Mouse (Mus musculus) embryo, embryonic 10.5 days (tissue): ENCODE results near the gene Arhgef28.
A peak's percentile ranks its signal among the peaks of the same experiment; 100 is the strongest.

Source experiments
- DNase-seq: peaks from one replicate; pipeline ENCODE4 v3.0.0-alpha.2; 2015; ENCODE audit warnings: low spot score

The Arhgef28 gene

DNA sequence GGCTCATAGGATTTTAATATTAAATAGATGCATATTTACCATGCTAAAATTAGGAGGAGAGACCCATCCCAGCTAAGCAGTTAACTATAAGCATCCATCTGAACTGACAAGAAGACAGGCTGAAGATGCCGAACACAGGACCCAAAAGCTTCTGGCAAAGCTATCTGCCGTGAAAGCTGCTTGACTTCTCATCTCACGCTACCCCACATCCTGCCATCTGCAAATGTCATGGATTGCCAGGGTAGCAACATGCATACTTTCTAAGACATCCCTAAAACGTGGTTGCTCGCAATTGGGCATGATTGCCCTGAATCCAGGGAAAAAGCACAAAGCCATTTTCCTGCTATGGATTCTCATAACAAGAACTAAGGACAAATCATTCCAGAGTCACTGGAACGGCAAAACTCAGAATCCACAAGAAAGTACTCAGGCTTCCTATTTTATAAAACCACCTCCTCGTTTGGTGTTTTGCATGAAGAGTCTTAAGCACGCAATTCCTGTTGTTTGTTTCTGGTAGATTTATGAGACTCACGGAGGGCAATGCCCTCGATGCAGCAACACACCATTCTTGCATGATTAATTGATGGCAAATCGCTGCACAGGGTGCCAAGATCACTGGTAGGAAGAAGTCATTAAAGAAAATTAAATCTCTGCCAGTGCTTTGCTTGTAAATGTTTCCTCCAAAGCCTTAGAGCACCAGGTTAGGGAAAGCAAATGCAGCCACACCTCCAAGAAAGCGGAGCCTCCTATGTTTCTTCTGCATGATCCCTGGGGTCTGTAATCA lies 287.9 kb downstream of the Arhgef28 start:
- no peak for DNase-seq

DNA sequence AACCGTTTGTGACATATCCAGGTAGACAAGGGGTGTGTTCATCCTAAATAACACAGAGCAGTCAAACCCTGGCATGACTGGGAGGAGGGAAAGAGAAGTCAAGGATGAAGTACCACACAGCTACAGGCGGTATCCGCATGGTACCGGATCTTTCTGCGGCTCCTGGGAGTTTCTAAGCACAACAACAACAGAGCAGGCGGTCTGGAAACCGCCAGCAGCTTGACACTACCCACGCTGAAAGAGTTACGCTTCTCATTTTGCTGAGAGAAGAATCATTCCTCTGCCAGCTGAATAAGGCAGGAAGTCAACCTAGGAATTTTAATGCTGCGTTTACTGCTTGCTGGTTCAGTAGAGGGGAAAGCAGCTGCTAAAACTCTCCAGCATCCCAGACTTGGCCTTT lies 295.2 kb downstream of the Arhgef28 start:
- DNase-seq = peak; percentile 69

DNA sequence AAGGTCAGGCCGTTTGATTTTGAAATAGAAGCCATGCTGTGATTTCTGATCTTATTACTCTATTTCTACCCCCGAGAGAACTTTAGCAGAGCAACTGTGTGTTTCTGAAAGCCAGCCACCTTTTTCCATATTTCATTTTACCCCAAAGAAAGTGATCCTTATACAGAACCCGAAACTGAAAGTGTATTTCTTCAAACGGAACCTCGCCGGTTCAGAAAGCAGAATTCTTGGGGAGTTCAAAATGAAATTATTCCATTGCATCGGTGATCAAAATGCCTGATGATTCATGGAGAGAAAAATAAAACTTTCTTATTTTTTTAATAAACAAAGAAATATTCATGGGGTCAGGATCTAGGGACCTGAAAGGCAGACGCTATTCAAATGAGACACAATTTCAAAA lies 303.4 kb downstream of the Arhgef28 start:
- no peak for DNase-seq

DNA sequence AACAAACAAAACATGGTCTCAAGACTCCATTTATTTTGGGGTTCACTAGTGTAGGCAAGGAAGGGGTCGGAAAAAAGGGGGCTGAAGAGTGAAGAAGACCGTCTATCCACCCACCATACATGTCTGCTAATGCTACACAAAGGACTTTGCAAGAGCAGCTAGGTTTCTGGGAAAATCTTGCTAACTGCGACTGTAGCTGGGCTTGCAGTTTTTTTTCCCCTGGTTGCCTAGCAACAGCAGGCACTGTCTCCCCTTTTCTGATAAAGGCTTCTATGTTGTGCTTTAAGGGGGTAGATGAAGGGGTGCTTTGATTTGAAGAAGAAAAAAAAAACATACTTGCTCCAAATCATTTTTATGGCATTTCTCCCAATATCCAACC lies 305.9 kb downstream of the Arhgef28 start:
- DNase-seq = peak; percentile 51

DNA sequence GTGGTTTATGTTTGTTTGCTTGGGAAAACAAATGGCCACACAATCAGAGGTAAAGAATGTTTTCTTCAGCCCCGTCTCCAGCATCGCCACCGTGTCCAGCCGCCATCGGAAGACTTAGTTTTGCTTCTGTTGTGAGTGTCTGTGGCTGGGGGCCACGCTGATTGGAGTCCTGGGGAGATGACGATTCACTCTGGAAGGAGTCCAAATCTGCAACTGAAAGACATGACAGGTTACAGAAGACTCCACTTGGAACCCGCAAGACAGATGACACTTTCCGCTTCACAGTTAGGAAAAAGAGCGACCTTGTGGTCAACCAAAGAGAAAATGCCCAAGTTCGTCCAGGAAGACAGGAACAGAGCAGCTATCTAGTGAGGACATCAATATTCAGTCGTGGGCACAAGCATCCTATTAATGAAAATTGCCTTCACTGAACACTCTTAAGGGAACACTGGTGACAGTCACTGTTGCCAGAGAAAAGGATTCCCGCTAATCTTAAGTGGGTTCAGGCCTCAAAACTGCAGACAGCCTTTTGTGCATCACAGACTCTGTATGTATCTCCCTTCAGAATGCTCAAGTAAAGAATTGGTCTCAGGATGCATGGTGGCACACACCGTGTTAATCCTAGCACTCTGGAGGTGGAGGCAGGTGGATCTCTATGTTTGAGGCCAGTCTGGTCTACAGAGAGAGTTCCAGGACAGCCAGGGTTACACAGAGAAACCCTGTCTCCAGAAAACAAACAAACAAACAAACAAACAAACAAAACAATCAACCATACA lies 306.4 kb downstream of the Arhgef28 start:
- no peak for DNase-seq

DNA sequence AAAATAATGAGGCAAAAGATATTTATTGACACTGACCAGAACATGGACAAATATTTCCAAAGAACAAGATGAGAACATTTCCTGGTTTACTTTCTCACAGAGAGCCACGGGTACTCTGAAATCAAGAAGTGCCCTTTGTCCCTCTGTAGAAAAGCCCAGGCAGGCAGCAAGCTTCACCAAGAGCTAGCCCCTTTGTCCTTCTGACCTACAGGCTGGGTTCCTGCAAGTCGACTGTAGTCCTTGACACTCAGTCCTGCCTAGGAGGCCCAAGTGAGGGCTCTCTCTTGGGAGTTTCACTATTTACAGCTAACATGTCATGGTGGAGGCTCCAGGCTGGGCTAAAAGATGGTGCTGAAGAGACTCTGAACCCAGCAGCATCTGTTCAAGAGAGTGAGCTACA lies 307.6 kb downstream of the Arhgef28 start:
- no peak for DNase-seq

DNA sequence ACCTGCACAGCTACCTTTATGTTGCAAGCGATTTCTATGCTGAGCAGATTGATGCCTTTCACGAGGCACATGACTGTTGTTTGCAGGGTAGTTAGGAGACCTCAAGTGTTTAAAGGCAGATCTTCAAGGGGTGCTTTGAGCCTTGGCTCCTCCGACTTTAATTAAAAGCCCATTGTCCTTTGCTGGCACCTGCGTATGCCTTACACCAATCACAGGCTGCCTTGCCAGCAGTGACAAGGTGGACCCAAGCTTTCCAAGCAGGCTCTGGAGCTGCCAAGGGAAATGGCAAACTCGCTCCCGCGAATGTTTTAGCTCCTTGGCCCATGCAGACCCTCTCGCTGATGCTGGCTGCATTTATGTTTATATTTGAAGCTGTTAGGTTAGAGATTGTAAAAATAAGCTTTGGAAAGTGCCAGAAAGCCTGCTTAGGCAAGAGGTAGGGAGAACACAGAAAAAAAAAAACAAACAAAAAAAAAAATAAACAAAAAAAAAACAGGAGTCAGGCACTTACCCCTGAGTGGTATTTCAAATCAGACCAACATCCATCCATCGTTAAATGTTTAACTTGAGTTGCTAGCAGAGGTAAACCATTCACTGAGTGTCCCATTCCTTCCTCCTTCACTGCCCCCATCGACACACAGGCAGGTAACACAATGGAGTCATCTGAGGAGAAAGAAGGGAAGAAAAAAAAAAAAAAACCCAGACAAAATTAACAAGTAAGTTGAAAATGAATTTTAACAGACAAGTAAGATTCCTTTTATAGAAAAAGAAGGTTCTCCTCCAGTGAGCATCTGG lies 313.0 kb downstream of the Arhgef28 start:
- peak; percentile 24 for DNase-seq

DNA sequence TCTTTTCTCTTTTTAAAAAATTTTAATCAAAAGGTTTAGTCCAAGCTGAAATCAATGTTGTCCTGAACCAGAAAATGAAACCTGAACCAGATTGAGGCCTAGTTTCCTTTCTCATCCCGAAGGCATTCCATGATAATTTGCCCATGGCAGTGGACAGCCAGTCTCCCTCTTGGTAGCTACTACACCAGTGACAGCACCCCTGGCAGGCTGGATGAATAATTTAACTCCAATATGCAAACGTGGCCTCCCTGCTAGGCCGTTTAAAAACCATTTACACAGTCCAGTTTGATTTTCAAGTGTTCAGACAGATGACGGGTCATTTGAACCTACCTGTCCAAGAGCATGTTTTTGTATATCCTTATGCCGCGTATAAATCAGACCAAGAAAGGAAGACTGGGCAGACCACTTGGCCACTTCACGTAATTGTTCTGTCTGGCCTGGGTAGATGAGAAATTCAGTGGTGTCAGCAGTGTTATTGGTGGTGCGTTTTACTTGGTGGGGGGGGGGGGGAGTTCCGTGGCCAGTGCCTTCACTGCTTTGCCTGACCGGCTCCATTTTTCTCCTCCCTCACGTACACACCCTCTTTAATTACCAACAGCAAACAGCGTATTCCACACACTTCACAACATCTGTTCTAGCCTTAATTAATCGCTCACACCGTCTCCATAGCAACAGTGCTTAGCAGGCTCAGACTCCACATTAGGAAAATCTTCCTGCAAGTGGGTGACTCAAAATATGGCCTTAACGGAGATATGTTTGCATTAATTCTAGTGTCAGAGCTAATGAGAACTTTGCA lies 314.0 kb downstream of the Arhgef28 start:
- peak; percentile 64 for DNase-seq

DNA sequence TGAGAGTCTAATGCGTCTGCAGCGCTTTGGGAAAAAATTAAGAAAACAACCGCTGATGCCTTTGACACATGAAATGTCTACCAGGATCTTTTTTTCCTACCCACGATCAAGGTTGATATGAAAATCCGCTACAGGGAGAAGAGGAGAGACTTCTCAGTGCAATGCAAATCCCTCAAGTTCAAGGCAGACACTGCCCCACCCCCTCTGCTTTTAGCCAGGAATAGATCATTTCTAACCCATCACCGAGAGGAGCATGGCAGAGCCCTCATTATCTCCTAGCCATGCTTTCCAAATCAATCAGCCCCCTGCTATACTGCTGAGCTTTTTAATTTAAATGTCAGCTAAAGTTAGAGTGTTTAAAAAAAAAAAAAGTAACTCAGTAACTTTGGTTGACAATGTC lies 318.2 kb downstream of the Arhgef28 start:
- no peak for DNase-seq

DNA sequence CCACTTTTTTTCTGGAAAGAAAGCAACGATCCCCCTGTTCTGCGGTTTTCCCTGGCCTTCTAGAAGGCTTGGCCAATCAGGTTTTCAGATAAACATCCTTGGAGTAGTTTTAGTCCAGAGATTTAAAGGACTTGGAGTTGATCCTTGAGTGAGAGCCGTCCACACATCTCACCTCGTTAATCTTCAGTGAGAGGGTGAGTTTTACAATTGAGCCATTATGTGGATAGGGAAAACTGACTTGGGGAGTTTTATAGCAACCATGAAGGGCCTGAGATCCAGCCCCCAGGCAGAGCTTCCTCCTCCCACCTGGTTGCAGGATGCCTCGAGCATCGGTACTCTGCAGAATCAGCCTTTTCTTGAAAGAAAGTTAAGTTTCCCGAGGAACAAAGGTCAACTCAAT lies 318.7 kb downstream of the Arhgef28 start:
- no peak for DNase-seq

DNA sequence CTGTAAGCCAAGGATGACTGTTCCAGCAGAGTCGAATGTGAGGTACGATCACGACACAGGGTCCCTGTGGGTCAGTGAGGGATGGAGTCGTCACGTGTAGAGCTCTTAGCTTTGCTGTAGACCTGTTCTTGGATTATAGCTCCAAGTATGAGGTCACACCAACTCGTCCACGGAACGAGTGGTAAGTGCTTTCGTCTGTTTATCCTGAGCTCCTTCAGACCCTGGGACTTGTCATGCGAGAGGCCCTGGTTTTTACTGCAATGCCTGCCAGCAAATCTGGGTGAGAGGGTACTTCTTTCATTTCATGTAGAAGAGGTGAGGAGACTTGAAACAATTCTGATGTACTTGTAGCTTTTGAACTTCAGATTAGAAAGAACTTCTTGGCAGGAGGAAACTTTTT lies 322.6 kb downstream of the Arhgef28 start:
- DNase-seq = no peak

DNA sequence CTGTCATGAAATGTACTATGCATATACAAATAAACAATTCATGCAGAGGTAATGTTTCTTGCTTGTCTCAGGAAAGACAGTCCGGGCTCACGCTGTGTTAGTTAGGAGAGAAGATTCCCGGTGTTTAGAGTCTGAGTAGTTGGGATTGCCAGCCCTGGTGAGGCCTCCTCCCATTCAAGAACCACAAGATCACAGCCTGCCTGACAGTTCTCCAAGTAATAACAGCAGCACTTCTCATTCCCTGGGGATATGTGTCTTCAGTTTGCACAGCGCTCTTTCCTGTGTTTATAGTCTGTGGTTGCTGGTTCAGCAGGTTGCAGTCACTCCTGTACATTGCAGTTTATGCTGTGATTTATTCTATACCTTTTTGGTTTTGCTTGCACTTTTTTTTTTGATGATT lies 329.8 kb downstream of the Arhgef28 start:
- no peak for DNase-seq

DNA sequence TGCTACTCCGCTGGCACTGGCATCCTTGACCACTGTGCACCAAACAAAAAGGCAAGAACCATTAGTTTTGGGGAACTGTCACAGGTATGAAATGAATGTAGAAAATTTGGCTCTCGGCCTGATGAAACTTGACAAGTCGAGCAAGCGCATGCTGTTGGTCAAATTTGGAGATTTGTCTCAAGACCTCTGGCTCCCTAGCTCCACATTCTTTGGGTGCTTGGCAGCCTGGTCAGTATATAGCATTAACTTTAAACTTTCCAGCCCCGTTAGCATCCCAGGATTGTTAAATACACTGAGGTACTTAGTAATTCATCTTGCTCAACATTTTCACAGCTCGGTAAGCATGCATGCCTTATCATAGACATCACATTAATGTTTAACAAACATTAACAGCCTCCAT lies 330.2 kb downstream of the Arhgef28 start:
- DNase-seq = no peak

DNA sequence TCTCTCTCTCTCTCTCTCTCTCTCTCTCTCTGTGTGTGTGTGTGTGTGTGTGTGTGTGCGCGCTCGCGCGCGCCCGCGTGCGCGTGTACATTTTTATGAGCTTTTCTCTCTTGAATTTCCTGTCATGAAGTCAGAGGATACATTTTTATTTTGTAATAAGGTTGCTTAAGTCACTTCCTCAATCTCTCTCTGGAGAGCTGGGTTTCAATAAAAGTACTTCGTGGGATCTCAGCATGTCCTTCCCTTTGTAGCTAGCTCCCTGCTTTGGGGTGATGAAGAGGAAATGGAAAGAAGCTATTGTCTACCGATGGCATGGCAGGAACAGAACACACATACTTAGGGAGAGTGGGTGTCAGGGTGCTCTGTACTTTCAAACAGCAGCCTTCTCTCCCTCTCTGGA lies 336.8 kb downstream of the Arhgef28 start:
- DNase-seq = no peak

DNA sequence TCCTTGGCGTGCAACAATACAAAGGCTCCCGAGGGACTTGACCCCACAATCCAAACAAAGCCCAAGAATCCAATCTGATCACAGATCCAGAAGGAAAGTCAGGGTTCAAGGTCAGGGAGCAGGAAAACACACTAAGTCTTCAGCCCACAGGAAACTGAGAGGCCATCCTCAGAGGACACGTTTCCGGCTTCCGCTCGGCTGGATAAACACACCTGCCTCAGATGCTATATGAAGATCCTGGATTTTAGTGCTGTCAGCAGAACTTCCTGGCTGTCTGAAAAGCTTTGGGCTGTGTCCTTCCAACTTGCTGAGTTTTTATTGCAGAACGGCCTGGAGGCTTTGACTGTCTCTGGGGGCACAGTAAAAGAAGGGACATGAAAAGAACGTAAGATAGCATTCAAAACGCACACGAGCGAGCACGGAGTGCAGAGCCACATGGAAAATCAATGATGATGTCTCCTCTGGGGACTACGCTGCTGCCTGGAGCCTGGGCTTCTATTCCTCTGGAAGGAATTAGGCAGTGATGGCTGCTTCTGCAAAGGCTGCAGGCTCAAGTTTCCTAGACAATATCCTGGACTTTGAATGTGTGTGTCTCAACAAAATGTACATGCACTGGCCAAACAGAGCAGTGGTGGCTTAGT lies 338.8 kb downstream of the Arhgef28 start:
- peak; percentile 69 for DNase-seq

DNA sequence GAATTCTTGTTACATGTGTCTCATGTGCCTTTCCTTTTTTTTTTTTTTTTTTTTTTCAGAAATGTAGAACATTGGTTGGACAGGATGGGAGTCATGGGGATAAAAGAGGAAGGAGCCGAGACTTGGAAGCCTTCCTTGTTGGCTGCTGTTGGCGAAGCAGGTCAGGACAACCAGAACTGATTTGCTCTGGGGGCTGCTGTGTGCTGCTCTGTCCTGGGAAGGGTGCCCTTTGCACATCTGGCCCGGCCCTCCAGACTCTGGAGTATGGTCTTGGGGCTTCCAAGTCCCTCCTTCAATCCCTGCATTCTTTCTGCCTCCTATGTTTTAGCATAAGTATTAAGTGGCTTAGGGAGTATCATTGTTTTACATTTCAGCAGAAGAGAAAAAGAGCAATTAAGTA lies 347.2 kb downstream of the Arhgef28 start:
- no peak for DNase-seq

DNA sequence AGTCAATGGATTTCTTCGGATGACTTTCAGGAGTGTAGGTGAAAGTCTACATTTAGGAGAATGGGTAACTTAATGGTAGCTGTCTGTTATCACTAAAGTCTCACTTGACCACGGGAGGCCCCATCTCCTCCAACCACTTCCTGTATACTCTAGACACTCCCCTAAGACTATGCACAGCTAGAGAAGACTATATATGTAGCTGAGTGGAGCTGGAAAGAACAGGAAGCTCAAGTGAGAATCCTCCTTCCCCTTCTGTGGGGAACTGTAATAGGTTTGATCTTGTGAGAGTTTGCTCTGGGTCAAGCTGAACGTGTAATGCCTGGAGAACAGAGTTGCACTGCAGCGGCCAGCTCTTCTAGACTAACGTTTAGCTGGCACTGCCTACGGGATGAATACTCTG lies 348.4 kb downstream of the Arhgef28 start:
- no peak for DNase-seq

DNA sequence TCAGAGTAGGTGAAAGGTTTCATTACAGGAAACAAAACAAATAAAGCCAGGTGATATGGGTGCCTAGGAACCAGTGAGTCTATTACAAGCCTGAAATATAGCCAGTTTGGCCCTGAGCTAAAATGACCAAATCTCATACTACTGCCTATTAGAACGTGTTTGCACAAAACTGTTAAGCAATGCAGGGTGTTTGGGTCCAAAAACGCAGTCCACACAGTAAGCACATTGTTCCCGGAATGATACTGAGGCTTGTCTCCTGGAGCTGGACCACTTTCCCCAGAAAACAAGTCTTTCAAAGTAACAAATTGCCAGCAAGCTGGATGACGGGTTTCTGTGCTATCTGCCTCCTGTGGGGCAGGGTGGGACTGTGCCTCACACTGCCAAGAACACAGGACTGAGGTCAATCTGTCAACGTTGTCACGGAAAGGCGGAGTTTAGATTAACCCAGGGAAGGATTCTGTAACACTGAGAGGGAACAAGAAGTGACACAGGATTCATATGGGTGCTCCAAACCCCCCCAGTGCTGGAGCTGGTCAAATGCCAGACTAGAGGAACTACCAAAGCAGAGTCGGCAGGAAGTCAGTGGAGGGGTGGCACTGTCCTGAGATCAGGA lies 352.8 kb downstream of the Arhgef28 start:
- DNase-seq = no peak
